Mouse (Mus musculus) forebrain, embryonic 11.5 days (tissue): ENCODE results near the gene Rps7. TPM values are rescaled to one million over a fixed set of nuclear protein-coding genes. Genes with fewer than 3 reads are reported as not detected.
A peak's percentile ranks its signal among the peaks of the same experiment; 100 is the strongest.

Experiments used
- ATAC-seq: fragments of 200-750 bp; cut with Nextera tagmentation; replicated peaks from 2 replicates; pipeline ENCODE4 v1.8.0; 2017; ENCODE audit warnings: moderate TSS enrichment; ENCODE audit not compliant: low FRiP score
- DNase-seq: peaks from one replicate; pipeline ENCODE4 v3.0.0-alpha.2; 2017; ENCODE audit warnings: low spot score
- H3K27ac ChIP-seq: fragments of 300-500 bp; sonication (generic); 2 replicates; pipeline ENCODE4 v1.5.1; 2014; ENCODE audit warnings: low read depth, low read length
- H3K27me3 ChIP-seq: fragments of 300-500 bp; sonication (generic); 2 replicates; pipeline ENCODE4 v1.6.1; 2014; ENCODE audit warnings: mild to moderate bottlenecking, low read length, mixed read lengths; ENCODE audit not compliant: control insufficient read depth, insufficient read depth
- H3K36me3 ChIP-seq: fragments of 300-500 bp; sonication (generic); 2 replicates; pipeline ENCODE4 v1.6.1; 2014; ENCODE audit warnings: mild to moderate bottlenecking, low read length, moderate library complexity, mixed read lengths; ENCODE audit not compliant: control insufficient read depth, insufficient read depth
- H3K4me1 ChIP-seq: fragments of 300-500 bp; sonication (generic); replicated peaks from 2 replicates; pipeline ENCODE4 v1.6.1; 2014; ENCODE audit warnings: low read length, mixed read lengths; ENCODE audit not compliant: control insufficient read depth, insufficient read depth
- H3K4me2 ChIP-seq: fragments of 300-500 bp; sonication (generic); 2 replicates; pipeline ENCODE4 v1.6.1; 2014; ENCODE audit warnings: low read depth, mild to moderate bottlenecking, low read length, moderate library complexity, mixed read lengths; ENCODE audit not compliant: severe bottlenecking
- H3K4me3 ChIP-seq: fragments of 300-500 bp; sonication (generic); 2 replicates; pipeline ENCODE4 v1.5.1; 2014; ENCODE audit warnings: low read depth, low read length
- H3K9ac ChIP-seq: fragments of 300-500 bp; sonication (generic); 2 replicates; pipeline ENCODE4 v1.6.1; 2014; ENCODE audit warnings: low read length
- H3K9me3 ChIP-seq: fragments of 300-500 bp; sonication (generic); 2 replicates; pipeline ENCODE4 v1.6.1; 2016; ENCODE audit warnings: low read length, mixed read lengths; ENCODE audit not compliant: control insufficient read depth
- WGBS: fragments of 180-500 bp; shearing (Covaris S2); extraction: QIAGEN DNeasy Blood & Tissue Kit; methylation state at CpG from one replicate; pipeline ENCODE4 v1.1.7; 2014; 5-methylcytosine and 5-hydroxymethylcytosine counted together
- polyA plus RNA-seq: library from polyadenylated mRNA; unstranded; fragments of >200 nt; fragmentation: Nextera tagmentation; extraction: Ambion mirVana; gene quantifications from 2 replicates; pipeline ENCODE4 v1.2.1, GENCODE M21; 2014

The Rps7 gene
- polyA plus RNA-seq, 1 experiment from 2014 or later: 751 TPM

DNA sequence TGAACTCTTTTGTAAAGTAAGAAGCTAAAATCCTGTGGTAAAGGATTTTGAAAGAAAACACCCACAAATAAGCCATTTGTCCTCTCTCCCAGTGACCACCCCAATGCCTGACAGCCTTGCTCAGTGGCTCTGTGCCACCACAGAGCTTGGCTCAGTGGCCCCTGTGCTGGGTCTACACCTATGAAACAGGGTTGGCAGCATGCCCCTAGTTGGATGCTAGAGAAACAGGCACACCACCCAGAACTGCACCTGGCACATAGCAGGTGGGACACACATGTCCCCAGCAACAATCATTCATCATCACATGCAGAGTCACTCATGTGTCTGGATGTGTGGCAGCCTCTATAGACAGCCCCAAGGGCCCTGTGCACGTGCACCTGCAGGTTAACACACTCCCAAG, 32.3 kb downstream of the Rps7 start:
- no peaks in the 10 kb centered on the region for H3K27me3 ChIP-seq
- no peak overlapping the region for H3K27ac ChIP-seq
- ATAC-seq (no peak), DNase-seq (no peak)
- H3K9me3 ChIP-seq: no peaks in the 10 kb centered on the region
- 0 out of 2 replicates have a peak, but pooled peaks cover 2% of the 10 kb centered on the region for H3K4me1 ChIP-seq
- WGBS: 79% methylated on average over 1 of the region's 1 CpGs
- H3K9ac ChIP-seq: no peak overlapping the region
- H3K4me2 ChIP-seq: no peak overlapping the region
- no peak overlapping the region for H3K4me3 ChIP-seq
- no peaks in the 10 kb centered on the region for H3K36me3 ChIP-seq

DNA sequence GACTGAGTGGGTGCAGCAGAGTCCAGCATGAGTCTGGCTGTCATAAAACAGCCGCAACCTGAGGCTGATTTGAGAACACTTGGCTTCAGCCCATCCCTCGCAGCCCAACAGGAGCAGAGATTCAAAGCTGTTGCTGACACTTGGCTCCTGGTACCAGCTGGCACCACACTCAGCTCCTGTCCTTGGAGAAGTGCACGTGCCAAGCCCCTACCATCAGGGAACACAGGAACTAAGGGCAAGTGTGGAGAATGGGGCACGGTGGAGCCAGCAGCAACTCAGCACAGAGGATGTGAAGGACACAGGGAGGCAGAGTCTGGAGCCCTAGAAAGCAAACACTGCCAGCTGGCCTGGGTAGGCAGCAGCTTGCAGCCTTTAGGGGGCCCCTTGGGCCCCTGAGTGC, 33.5 kb downstream of the Rps7 start:
- Histone ChIP-seq H3K27me3 (no peaks in the 10 kb centered on the region), H3K9me3 (no peaks in the 10 kb centered on the region), H3K9ac (no peak overlapping the region), H3K4me3 (no peak overlapping the region), H3K4me2 (no peak overlapping the region), H3K27ac (no peak overlapping the region), H3K4me1 (0 out of 2 replicates have a peak, but pooled peaks cover 2% of the 10 kb centered on the region), H3K36me3 (no peaks in the 10 kb centered on the region)
- WGBS: 15% methylated on average over 4 of the region's 4 CpGs
- ATAC-seq (no peak), DNase-seq (no peak)

DNA sequence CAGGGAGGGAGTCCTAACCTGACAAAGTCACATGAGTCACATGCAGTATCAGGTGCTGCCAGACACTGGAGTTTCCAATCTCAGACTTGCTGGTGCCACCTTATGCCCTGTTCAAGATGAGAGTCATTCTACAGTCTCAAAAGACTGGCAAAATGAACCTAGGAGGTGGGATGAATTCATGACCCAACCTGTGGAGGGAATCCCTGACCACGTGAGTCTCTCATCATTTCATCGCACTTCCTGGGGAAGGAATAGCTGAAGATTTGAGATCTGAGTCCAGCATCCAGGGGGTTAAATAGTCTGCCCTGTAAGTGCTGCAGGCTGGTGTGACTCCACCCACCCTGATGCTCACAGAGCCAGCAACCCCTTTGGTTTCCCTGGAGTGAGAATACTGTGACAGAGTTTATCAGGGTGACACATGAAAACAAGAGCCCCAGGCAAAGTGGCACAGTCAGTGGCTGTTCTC, 37.2 kb downstream of the Rps7 start:
- WGBS: 68% methylated on average over 2 of the region's 2 CpGs
- ATAC-seq (no peak), DNase-seq (no peak)
- no peak overlapping the region for H3K4me3 ChIP-seq
- H3K27ac ChIP-seq: no peak overlapping the region
- H3K36me3 ChIP-seq: no peaks in the 10 kb centered on the region
- H3K27me3 ChIP-seq: no peaks in the 10 kb centered on the region
- no peak overlapping the region for H3K9ac ChIP-seq
- no peaks in the 10 kb centered on the region for H3K9me3 ChIP-seq
- no peak overlapping the region for H3K4me2 ChIP-seq
- H3K4me1 ChIP-seq: 0 out of 2 replicates have a peak, but pooled peaks cover 2% of the 10 kb centered on the region

GRCm38 (mm10) chr12:28598110-28598509, 37.6 kb downstream of the Rps7 start:
- H3K36me3 ChIP-seq: no peaks in the 10 kb centered on the region
- no peaks in the 10 kb centered on the region for H3K27me3 ChIP-seq
- WGBS: 68% methylated on average over 3 of the region's 3 CpGs
- 0 out of 2 replicates have a peak, but pooled peaks cover 2% of the 10 kb centered on the region for H3K4me1 ChIP-seq
- no peak overlapping the region for H3K9ac ChIP-seq
- H3K27ac ChIP-seq: no peak overlapping the region
- no peak for DNase-seq
- ATAC-seq: no peak
- no peaks in the 10 kb centered on the region for H3K9me3 ChIP-seq
- H3K4me2 ChIP-seq: no peak overlapping the region
- no peak overlapping the region for H3K4me3 ChIP-seq

DNA sequence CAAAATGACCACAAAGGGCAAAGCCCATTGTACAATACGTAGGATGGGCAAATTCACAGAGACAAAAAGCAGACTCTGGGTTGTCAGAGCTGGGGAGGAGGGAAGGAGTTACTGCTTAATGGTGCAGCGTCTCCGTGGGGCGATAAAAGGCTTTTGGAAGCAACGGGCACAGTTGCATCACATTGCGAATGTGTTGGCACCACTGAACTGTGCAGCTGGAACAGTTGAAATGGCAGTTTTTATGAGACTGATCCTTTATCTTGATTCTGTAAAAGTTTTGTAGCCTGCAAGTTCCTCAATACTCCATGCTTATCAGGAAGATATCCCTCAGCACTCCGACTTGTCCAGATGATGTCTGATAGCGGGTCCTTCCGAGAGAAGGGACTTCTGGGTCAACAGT, 38.1 kb downstream of the Rps7 start:
- 93% methylated on average over 9 of the region's 9 CpGs for WGBS
- ATAC-seq (no peak), DNase-seq (no peak)
- 0 out of 2 replicates have a peak, but pooled peaks cover 2% of the 10 kb centered on the region for H3K4me1 ChIP-seq
- H3K36me3 ChIP-seq: no peaks in the 10 kb centered on the region
- H3K4me2 ChIP-seq: no peak overlapping the region
- no peak overlapping the region for H3K4me3 ChIP-seq
- no peak overlapping the region for H3K27ac ChIP-seq
- H3K9ac ChIP-seq: no peak overlapping the region
- no peaks in the 10 kb centered on the region for H3K9me3 ChIP-seq
- no peaks in the 10 kb centered on the region for H3K27me3 ChIP-seq

DNA sequence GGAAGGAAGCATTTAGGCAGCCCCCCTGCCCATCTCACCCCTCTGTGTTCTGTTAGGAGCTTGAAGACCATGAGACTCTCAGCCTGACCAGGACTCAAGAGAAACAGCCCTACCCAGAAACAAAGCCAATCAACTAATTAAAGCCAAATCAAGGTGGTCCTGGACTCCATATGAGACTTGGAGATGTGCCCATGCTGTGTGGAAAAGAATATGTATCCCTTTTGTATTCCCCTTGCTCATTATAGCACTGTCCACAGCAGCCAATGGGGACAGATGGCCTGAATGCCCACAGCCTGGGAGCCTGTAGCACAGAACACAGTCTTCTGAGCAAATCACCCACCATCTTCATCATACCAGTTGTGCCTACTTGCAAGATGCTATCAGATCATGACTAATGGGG, 38.9 kb downstream of the Rps7 start:
- no peak overlapping the region for H3K4me3 ChIP-seq
- DNase-seq: no peak
- H3K36me3 ChIP-seq: no peaks in the 10 kb centered on the region
- no peak overlapping the region for H3K9ac ChIP-seq
- H3K27ac ChIP-seq: no peak overlapping the region
- H3K4me2 ChIP-seq: no peak overlapping the region
- no peaks in the 10 kb centered on the region for H3K27me3 ChIP-seq
- no peaks in the 10 kb centered on the region for H3K4me1 ChIP-seq
- H3K9me3 ChIP-seq: no peaks in the 10 kb centered on the region
- no peak for ATAC-seq

DNA sequence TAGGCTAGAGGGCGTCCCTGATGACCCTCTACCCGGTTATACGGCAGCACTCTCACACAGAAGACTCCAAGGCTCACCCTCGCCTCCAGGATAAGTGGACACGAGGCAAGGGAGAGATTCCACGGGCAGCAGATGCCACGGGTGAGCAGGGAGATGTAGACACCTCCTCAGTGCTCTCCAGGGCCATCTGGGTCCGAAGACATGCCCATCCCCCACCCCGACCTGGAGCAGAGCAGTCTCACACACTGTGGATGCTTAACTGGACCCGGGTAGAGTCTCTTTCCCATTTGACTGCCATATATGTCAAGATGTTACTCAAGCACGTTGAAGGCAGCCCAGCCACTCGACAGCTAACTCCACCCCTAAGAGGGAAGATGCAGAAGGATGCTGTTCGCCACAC, 45.3 kb downstream of the Rps7 start:
- Histone ChIP-seq H3K4me1 (no peaks in the 10 kb centered on the region), H3K36me3 (no peaks in the 10 kb centered on the region), H3K27ac (no peak overlapping the region), H3K9ac (no peak overlapping the region), H3K27me3 (peaks cover 2% of the 10 kb centered on the region; the same call in 1 of the 2 replicates), H3K4me2 (no peak overlapping the region), H3K9me3 (no peaks in the 10 kb centered on the region), H3K4me3 (no peak overlapping the region)
- ATAC-seq: no peak
- no peak for DNase-seq
- WGBS: 55% methylated on average over 13 of the region's 13 CpGs

- H3K4me1 ChIP-seq: no peaks in the 10 kb centered on the region
- peak overlapping the region; percentile 52 for H3K9ac ChIP-seq
- DNase-seq: peak; percentile 87
- no peaks in the 10 kb centered on the region for H3K9me3 ChIP-seq
- peaks cover 2% of the 10 kb centered on the region; the same call in 1 of the 2 replicates for H3K27me3 ChIP-seq
- peak overlapping the region; percentile 73 for H3K4me2 ChIP-seq
- peak; percentile 90 for ATAC-seq
- H3K4me3 ChIP-seq: peak overlapping the region; percentile 37
- no peaks in the 10 kb centered on the region for H3K36me3 ChIP-seq
- 11% methylated on average over 24 of the region's 24 CpGs for WGBS
- H3K27ac ChIP-seq: no peak overlapping the region
Measured at GRCm38 (mm10) chr12:28589090-28589868, 46.5 kb downstream of the Rps7 start.

DNA sequence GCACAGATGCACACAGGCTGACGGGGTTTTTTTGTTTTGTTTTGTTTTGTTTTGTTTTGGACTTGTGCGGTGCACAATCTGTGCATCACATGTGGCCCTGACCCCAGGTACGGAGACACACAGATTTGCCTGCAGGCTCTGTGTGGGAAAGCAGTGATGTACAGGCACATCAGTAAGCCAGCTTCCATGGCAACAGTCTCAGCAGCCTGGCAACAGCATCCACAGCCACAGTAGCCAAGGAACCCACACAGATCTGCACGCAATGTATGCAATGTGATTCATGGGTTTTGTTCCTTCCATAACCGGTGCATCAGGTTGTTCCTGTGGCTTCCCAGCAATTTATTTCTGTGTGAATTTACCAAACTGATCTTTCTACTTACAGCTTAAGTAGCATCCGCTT, 47.8 kb downstream of the Rps7 start:
- WGBS: 76% methylated on average over 6 of the region's 6 CpGs
- ATAC-seq: no peak
- Histone ChIP-seq H3K27me3 (peaks cover 2% of the 10 kb centered on the region; the same call in 1 of the 2 replicates), H3K27ac (no peak overlapping the region), H3K4me2 (no peak overlapping the region), H3K4me3 (no peak overlapping the region), H3K9me3 (no peaks in the 10 kb centered on the region), H3K9ac (no peak overlapping the region), H3K4me1 (no peaks in the 10 kb centered on the region), H3K36me3 (no peaks in the 10 kb centered on the region)
- DNase-seq: no peak
